Mouse (Mus musculus) layer of hippocampus, adult 2 months (tissue): ENCODE measurements at regions not wholly inside any gene's neighbourhood (a gene's known extent, or its start where the extent isn't known, plus 50 kb on each side); places are given as distances from the start of the nearest gene placed in this dataset.
A peak's percentile ranks its signal among the peaks of the same experiment; 100 is the strongest.

Experiments
- DNase-seq, 2 experiments: peaks; one replicate each; pipeline ENCODE4 v3.0.0; 2022; ENCODE audit warnings: low spot score in 2 of 2
- H3K27ac ChIP-seq: fragments of 200-600 bp; 2 replicates; pipeline ENCODE4 v1.8.1; 2022
- H3K4me3 ChIP-seq: fragments of 200-600 bp; 2 replicates; pipeline ENCODE4 v1.8.1; 2022; ENCODE audit warnings: mild to moderate bottlenecking
- CTCF ChIP-seq: fragments of 200-600 bp; conservative IDR thresholded peaks from 2 replicates; pipeline ENCODE4 v1.8.1; 2022; ENCODE audit warnings: antibody characterized with exemption, mild to moderate bottlenecking, moderate library complexity

- H3K27ac ChIP-seq, result peak overlapping the region; percentile 10; the same call in 1 of the 2 replicates
- no peak for TF ChIP-seq CTCF
- DNase-seq, result no peak
- H3K4me3 ChIP-seq, result no peak overlapping the region
Measured at GRCm38 (mm10) chr5:133479205-133479604, 620.3 kb upstream of the Castor2 start.

- H3K27ac ChIP-seq, result peak overlapping the region; percentile 86
- DNase-seq, result peak; percentile 68 to 82
- no peak overlapping the region for H3K4me3 ChIP-seq
- TF ChIP-seq CTCF, result no peak
Measured at GRCm38 (mm10) chr5:133453349-133454049, 646.0 kb upstream of the Castor2 start.

DNA sequence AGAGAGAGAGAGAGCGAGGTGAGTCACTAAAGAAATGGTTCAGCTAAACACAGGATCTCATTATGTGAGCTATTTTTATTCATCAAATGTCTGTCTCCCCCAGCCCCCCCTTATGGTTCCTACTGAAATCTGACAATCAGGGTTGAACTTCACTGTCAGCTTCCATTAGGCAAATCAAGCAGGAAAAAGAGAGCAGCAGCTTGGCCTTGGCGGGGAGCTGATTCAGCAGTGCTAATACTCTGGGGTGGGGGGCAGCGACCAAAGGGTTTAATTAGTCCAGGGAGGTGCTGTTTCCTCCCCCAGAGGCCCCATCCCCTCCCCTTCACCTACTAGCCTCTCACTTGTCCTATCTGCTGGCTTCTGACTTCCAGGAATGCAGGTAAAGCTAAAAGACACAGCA, 649.6 kb upstream of the Castor2 start:
- DNase-seq, result no peak
- no peak for TF ChIP-seq CTCF
- Histone ChIP-seq H3K27ac (no peak overlapping the region), H3K4me3 (no peak overlapping the region)

DNA sequence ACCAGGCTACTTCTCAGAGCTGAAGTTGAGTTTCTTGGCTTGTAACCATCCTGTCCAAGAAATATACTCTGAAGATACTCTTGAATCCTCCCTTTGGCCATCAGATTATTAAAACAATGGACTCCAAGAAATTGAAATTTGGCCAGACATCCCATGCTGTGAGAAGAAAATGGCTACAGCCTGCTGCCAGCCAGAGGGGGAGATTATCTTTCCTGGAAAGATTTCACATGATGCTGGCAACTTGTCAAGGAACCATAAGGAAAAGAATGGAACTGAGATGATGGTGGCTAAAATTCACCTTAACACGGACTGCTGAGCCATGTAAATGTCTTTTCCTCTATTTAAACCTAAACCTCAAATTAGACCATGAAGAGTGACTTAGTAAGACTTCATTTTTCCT, 698.7 kb upstream of the Castor2 start:
- no peak for DNase-seq
- Histone ChIP-seq H3K4me3 (no peak overlapping the region), H3K27ac (no peak overlapping the region)
- TF ChIP-seq CTCF, result no peak

DNA sequence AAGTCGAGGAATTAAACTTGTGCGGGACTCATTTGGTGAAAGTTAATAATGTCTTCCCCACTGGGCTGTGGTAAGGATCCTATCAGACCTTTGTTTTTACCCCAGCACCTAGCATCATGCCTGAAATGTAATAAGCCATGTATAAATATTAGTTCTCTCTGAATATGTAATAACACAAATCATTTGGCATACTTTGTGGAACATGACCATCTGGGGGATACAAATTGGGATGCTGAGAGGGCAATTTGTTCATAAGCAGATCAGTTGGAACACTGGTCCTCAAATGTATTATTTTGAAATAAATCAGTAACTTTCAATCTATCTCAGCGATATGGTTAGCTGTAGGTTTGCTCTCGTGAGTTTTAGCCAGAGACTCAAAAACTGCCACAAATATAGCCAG, 709.6 kb upstream of the Castor2 start:
- no peak overlapping the region for H3K4me3 ChIP-seq
- DNase-seq, result peak; percentile 8 to 29
- H3K27ac ChIP-seq, result peak overlapping the region; percentile 75
- TF ChIP-seq CTCF, result no peak

DNA sequence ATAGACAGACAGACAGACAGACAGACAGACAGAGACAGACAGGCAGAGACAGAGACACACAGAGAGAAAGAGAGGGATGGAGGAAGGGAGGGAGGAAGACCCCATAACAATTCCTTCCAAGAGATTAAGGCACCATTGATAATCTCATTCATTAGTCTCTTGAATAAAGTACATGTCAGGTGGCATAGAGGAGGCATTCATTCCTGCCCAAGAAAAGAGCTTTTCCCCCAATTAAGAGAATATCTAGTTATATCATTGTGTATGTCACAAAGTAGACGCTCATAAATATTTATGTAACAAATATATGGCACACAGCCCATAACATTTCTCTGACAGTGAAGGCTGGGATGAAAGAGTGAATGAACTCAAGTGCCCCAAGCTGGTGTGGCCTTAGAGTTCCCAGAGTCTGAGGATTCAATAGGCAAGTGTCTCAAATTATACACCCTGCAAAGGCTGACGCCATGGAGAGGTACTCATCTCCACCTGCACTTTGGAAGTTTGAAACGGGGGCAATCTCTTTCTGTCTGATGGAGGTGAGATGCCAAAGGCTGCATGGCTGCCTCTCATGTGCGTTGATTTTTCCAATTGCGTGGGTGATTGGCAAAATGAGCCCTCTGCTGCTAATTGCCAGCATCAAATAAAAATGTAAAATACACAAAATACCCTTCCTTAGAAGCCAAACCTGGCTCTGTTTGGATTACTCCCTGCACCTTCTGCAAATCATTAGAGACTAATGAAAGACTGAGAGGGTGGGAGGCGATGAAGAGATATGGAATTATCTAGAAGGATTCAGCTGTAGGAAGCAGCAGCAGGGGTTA, 710.3 kb upstream of the Castor2 start:
- DNase-seq, result peak in 1 of 2 experiments; percentile 14
- peak overlapping the region; percentile 75 for H3K27ac ChIP-seq
- H3K4me3 ChIP-seq, result no peak overlapping the region
- no peak for TF ChIP-seq CTCF

DNA sequence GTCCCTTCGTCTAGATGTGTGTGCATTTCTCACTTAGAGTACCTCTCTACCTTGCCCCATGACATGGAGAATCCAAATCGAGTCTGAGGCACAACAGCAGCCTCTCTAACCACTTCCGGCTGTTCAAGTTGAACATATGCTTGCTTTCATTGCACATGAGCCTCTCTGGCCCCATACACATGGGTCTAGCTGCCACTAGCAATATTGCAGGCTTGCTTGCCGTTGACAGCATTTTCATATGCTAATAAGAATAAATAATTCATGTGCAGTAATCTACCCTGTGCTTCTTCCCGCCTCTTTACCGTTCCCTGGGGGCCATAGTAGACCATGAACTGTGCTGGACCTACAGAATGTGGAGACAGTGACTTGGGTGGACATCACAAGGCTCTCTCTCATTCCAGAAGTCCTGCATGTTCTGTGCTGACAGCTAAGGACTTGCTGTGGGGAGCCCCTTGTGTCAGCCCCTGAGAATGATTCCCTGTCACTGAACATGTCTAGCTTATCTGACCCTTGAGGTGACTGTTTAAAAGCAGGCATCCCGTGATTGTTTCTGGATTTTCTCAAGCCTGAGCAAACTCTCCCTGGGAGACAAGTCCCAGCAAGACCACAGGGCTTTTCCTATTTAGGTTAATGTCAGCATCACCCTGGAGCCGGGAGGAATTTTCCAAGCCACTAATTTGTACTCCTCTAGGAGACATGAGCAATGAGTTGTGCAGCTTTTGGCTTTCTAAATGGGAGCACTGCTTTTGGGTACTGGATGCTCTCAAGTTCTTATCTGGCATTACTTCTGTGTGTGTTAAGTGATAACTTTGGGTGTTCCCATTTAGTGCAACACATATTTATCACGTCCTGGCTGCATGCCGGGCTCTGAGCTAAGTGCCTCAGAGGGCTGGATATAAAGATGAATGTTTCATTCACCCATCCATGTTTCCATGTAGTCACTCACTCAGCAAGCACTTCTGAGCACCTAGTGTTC, 713.8 kb upstream of the Castor2 start:
- no peak for DNase-seq
- Histone ChIP-seq H3K27ac (no peak overlapping the region), H3K4me3 (no peak overlapping the region)
- 0 out of 2 replicates have a peak, but pooled peaks have one; percentile 16 for TF ChIP-seq CTCF

DNA sequence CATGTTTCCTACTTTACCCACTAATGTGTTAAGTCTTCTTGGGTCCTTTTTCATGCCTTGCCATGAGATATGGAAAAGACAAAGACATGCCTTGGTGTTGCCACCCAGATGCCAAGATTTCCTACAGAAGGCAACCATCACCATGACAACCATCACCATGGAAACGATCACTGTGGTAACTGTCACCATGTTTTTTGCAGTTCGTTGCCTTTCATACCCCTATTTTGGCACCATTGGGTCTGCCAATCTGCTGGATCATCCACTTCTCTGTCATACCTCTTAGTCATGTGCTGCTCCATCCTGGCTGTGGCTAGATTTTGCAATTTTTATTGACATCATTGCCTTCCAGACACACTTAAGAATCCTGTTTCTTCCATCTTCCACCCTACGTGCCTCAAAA, 733.7 kb upstream of the Castor2 start:
- peak; percentile 80 to 83 for DNase-seq
- Histone ChIP-seq H3K4me3 (no peak overlapping the region), H3K27ac (peak overlapping the region; percentile 82)
- TF ChIP-seq CTCF, result no peak

DNA sequence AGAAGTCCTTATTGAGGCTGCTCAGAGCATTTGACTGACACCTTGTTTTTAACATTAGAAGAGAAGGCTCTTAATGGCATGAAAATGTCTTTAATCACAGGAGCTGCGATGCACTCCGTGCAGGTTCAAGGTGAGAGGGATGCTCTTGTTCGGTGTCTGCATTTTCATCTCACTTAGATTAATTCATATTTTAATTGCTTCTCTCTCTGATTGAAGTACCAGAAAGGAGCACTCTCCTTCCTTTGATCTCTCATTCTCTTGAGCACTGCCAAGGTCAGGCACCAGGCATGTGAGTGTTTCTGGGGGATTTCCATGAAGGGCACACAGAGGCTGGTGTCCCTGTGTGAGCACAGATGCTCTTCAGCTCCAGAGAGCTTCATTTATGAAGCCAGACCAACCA, 752.0 kb upstream of the Castor2 start:
- no peak overlapping the region for H3K27ac ChIP-seq
- no peak overlapping the region for H3K4me3 ChIP-seq
- no peak for DNase-seq
- no peak for TF ChIP-seq CTCF

DNA sequence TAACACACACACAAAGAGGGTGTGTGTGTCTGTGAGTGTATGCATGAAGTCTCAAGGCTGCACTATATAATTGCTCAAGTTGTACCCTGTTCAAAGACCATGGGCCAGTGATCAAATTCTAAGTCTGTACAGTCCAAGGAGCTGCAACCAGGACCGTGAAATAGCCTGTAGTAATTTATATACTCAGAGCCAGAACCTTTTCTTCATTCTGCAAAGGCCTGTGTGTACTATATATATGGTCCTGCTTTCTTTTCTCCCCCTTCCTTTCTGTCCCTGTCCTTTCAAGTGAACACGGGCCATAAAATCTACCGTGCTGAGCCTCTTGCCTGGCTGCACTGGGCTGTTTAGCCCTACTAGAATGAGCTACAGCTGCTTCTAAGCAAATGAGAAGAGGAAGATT, 757.5 kb upstream of the Castor2 start:
- no peak overlapping the region for H3K27ac ChIP-seq
- DNase-seq, result no peak
- no peak for TF ChIP-seq CTCF

GRCm38 (mm10) chr5:133320626-133321025, 777.5 kb upstream of the Auts2 start:
- no peak for TF ChIP-seq CTCF
- H3K4me3 ChIP-seq, result no peak overlapping the region
- no peak overlapping the region for H3K27ac ChIP-seq
- DNase-seq, result peak; percentile 13 to 21

More for the DNA sequence above, 757.5 kb upstream of the Castor2 start:
- H3K4me3 ChIP-seq, result no peak overlapping the region

GRCm38 (mm10) chr5:133320206-133320605, 777.1 kb upstream of the Auts2 start:
- no peak for DNase-seq
- Histone ChIP-seq H3K4me3 (no peak overlapping the region), H3K27ac (no peak overlapping the region)
- TF ChIP-seq CTCF, result no peak

DNA sequence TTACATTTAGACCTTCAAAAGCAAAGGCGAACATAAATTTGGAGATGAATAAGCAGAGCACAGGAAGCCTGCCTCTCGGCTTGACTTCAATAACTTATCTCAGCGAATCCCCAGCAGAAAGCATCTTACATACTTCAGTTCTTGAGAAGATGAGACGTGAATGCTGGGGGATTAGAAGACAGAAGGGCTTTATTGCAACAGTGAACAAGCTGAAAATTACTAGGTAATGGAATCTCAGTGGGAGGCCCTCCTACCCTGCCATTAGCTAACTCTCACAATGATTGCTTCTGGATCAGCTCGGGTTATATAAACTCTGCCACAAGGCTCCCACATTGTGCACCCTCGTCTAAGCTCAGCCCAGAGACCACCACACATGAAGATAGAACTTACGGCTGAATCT, 770.9 kb upstream of the Auts2 start:
- H3K27ac ChIP-seq, result no peak overlapping the region
- H3K4me3 ChIP-seq, result no peak overlapping the region
- no peak for DNase-seq
- TF ChIP-seq CTCF, result no peak
